Mouse (Mus musculus): Measurements from ENCODE around the gene Orc6.
A peak's percentile ranks its signal among the peaks of the same experiment; 100 is the strongest.

The Orc6 gene

GRCm38 (mm10) chr8:85299434-85300077, at the start of gene Orc6, which contains the start of gene Vps35:
Gene Orc6, plus strand, starts transcription at chr8:85299632.
Gene Vps35, minus strand, starts transcription at chr8:85299802.
- DNase-seq (ENCODE audit: low spot score in 2 of 2) = peak; percentile 94 to 95

GRCm38 (mm10) chr8:85286846-85287245, 12.6 kb upstream of the Orc6 start:
- no peak for DNase-seq (ENCODE audit: low spot score in 2 of 2)

- DNase-seq (ENCODE audit: low spot score in 2 of 2) = no peak
Measured at GRCm38 (mm10) chr8:85298600-85299433, 615 bp upstream of the Orc6 start.

- no peak for DNase-seq (ENCODE audit: low spot score in 2 of 2)
Measured at GRCm38 (mm10) chr8:85301941-85302340, 2.5 kb downstream of the Orc6 start.

GRCm38 (mm10) chr8:85302931-85303330, 3.5 kb downstream of the Orc6 start:
- DNase-seq (ENCODE audit: low spot score in 2 of 2) = no peak

DNA sequence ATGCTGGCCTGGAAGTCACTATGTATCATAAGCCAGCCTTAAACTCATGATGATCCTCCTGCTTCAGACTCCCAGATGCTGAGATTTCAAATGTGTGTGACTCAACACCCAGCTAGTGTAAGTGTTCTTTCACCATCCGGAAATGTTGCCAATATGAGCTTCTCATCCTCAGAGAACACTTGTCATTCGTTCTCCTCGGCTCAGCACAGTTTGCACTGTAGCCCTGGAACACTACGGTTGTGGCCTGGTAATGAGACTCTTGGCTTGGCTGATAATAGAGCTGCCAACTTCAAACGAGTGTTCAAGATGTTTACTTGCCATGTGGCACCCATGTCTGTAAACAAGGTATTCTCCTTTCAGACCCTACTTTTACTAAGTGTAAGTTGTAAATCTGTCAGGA, 4.1 kb downstream of the Orc6 start:
- DNase-seq (ENCODE audit: low spot score in 2 of 2) = peak in 1 of 2 experiments; percentile 7

DNA sequence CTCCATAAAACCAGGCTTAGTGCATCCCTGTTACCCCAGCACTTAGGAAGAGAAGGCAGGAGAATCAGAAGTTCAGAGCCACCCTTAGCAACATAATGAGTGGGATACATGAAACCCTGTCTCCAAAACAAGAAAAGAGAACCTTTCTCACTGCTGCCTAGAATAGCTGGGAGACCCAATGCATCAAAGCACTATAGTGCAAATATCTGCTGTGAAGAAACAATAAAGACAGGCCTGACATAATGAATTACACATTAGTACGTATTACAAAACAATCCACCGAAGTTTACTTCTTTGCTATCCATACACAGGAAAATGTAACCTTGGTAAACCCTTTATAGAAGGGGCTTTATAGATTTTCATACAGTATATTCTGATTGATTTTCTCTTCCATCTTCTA, 9.1 kb downstream of the Orc6 start:
- no peak for DNase-seq (ENCODE audit: low spot score in 2 of 2)

GRCm38 (mm10) chr8:85311743-85312142, 12.3 kb downstream of the Orc6 start:
- DNase-seq (ENCODE audit: low spot score in 2 of 2) = no peak

- DNase-seq (ENCODE audit: low spot score in 2 of 2) = no peak
Measured at GRCm38 (mm10) chr8:85313036-85313435, 13.6 kb downstream of the Orc6 start.

DNA sequence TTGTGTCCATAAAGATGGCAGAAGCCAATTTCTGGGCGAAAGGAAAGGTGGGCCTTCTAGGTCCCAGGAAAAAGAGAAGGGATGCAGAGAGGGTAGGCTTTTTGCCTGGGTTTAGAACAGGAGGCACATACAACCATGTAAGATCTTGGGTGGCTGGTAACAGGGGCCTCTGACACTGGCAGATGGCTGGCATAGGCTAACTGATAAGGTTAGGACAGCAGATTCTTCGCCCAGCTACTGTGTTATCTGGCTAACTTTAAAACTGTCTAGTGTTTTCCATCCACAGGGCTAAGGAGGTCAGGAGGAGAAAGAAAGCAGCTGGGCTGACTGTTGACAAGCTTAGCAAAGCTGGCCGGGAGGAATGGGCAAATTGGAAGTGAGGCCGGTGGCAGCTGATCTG, 19.1 kb downstream of the Orc6 start:
- DNase-seq (ENCODE audit: low spot score in 2 of 2) = no peak

DNA sequence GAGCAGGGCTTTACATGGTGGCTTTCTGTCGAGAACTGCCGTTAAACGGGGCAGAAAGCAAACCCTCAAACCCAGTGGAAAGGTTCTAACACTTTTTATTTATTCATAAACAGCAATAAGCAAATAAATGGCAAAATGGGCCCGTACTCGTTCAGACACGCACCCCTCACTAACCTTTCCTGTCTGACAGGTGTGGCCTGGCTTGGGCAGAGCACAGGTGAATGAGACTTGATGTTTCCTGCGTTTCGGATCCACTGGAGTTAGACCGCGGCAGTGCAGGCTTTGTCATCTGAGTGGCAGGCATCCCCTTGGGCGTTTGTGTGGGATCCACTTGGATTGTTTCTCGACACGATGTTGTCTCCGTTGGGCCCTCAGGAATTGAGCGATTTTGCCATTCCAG, 22.5 kb downstream of the Orc6 start:
- no peak for DNase-seq (ENCODE audit: low spot score in 2 of 2)

DNA sequence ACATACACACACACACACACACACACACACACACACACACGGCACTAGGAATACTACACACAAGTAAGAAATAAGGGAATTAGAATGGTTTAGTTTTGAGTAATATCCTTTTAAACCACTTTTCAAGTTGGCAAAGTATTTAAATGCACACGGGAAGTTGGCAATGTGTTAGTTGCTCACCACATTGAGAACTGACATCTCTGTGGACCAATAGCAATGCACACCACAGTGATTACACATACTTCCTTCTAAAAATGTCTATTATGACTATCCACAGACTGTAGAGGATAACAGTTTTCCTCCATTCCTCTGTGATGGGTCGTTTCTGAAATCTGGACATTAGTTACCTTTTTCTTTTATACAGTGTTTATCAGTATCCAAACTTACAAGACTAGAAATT, 23.7 kb downstream of the Orc6 start:
- DNase-seq (ENCODE audit: low spot score in 2 of 2) = no peak

- no peak for DNase-seq (ENCODE audit: low spot score in 2 of 2)
Measured at GRCm38 (mm10) chr8:85327036-85327435, 27.6 kb downstream of the Orc6 start.

DNA sequence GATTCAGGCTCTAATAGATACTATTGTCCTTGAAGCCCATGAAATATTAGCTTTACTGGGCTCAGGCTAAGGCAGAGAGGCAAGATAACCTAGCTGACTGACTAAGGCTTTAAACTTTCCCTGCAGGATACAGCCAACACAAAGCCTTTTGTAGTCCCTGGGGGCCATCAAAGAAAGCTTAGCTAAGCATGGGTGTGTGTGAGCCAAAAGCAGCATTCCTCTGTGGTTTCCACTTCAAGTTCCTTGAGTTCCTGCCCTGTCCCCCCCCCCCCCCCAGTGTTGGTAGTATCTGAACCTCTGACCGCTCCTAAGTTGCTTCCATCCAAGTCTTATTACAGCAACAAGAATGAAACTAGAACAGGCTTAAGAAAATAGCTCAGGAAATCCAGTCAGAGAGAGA, 30.1 kb downstream of the Orc6 start:
- no peak for DNase-seq (ENCODE audit: low spot score in 2 of 2)

- no peak for DNase-seq (ENCODE audit: low spot score in 2 of 2)
Measured at GRCm38 (mm10) chr8:85335105-85335504, 35.7 kb downstream of the Orc6 start.

DNA sequence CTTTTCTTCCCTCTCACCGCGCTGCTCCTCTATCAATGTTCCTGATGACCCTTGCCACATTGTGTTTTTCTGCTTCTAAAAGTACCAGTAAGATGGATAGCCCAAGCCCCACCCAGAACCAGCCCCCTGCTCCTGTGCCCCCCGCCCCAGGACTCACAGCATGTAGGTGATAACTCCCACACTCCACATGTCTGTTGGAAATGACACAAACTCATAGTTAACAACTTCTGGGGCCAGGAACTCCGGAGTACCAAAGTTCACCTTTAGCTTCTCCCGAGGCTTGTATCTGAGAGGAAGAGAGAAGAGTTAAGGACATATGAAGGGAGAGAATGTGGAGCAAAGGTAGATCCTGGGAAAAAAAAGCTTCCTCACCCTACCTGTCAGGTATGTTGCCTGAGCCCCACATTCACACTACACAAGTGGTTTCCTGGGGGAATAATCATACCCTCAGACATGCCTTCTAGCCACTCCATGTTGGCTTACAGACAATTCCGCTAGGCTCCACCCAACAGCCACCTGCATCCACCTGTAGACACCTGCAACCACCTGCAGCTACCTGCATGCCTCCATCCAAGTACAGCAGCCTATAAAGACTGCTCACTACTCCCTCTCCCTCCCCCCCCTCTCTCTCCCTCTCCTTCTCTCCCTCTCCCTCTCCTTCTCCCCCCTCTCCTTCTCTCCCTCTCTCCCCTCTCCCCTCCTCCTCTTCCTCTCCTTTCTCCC, 36.9 kb downstream of the Orc6 start:
- DNase-seq (ENCODE audit: low spot score in 2 of 2) = no peak

DNA sequence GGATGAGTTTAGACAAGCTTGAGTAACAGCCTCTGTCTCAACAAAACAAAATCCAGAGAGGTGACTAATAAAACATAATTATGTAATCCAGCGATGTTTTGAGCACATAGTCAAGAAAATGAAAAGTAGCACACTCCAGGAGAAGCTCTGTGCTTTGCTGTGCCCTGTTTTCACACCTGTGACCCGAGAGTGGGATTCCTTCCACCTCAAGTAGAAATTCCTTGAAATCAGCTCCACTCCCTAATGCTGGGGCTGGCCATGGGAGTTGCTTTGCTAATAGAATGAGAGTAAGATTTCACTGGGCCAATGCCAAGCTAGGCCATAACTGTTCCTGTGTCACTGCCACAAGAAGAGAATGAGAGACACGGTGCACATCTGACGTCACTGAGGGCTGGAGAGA, 38.2 kb downstream of the Orc6 start:
- DNase-seq (ENCODE audit: low spot score in 2 of 2) = no peak

GRCm38 (mm10) chr8:85339871-85340573, 40.6 kb downstream of the Orc6 start:
- DNase-seq (ENCODE audit: low spot score in 2 of 2) = no peak

DNA sequence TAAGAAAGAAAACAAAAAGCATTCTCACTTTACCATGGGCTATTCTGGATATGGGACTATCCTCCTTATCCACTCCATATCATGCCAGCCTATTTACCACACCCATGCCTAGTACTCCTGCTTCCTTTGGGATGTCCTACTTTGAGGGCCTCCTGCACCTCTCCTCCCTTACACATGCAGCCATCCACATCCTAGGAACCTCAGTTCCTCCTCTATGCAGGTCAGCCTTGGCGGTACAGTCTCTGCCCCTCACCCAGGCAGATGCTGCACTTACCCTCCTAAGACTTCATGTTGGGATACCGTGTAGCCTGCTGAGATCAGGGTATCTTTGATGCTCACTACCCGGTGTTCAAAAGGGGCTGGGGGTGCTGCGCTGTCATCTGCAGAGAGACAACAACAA, 53.9 kb downstream of the Orc6 start:
- no peak for DNase-seq (ENCODE audit: low spot score in 2 of 2)

Data from right cerebral cortex, postnatal 36 days (tissue).